Mouse (Mus musculus) A20 (cell line): ENCODE measurements at regions not wholly inside any gene's neighbourhood (a gene's known extent, or its start where the extent isn't known, plus 50 kb on each side); places are given as distances from the start of the nearest gene placed in this dataset.
"Not testable (repeated sequence)": the region's sequence is repeated elsewhere in the genome, so short reads cannot be mapped to it uniquely, and the experiment has no call there.

Experiments used
- DNase-seq: peaks from one replicate; pipeline ENCODE4 v3.0.0-alpha.2; 2011; ENCODE audit warnings: low read depth, low spot score

DNA sequence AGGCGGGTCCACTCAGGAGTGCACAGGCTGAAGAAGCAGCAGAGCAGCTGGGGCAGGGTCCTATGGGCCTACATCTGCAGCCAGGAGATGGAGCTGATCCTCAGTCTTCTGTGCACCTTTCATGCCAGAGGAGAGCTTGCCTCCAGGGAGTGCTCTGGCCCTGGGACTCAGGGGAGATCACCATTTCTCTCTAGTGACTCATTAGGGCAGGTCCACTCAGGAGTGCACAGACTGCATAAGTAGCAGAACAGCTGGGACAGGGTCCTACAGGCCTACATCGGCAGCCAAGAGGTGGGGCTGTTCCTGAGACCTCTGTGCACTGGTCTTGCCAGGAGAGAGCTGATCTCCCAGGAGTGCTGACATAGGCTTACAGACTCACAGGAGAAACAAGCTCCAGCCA, 159.4 kb upstream of the Gm21897 start:
- DNase-seq: no peak

DNA sequence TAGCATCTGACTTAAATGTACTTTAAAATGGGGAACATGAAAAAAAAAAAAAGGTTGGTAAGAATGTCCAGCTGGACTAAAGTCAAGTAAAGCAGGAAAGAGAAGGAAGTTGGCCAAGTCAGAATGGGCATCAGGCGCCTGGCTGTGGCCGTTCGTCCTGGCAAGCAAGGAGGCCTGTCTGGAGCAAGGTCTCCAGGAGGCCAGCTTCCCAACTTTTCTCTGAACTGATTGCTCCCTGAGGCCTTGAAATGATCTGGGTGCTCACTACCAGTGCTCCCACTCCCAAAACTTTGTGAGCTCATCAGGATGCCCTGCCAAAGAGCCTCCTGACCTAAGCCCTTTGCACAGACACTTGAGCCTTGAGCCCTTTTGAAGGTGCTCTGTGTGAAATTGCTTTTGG, 141.7 kb upstream of the Gm21897 start:
- DNase-seq: no peak

DNA sequence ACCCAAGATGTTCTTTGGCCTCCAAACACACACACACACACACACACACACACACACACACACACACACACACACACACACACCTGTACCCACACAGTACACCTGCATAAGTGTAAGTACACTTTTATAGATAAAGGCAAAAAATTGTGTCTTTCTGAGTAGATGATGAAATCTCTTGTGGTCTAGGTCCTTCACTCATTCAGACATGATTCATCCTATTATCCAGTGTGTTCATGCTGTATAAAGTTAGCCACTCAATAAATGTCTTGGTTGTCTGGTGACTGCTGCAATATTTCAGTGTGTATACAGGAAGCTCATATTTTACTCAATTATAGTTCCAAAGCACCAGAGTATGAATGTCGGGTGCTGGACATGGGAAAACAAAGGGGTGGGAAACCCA, 131.5 kb upstream of the Gm21897 start:
- no peak for DNase-seq

DNA sequence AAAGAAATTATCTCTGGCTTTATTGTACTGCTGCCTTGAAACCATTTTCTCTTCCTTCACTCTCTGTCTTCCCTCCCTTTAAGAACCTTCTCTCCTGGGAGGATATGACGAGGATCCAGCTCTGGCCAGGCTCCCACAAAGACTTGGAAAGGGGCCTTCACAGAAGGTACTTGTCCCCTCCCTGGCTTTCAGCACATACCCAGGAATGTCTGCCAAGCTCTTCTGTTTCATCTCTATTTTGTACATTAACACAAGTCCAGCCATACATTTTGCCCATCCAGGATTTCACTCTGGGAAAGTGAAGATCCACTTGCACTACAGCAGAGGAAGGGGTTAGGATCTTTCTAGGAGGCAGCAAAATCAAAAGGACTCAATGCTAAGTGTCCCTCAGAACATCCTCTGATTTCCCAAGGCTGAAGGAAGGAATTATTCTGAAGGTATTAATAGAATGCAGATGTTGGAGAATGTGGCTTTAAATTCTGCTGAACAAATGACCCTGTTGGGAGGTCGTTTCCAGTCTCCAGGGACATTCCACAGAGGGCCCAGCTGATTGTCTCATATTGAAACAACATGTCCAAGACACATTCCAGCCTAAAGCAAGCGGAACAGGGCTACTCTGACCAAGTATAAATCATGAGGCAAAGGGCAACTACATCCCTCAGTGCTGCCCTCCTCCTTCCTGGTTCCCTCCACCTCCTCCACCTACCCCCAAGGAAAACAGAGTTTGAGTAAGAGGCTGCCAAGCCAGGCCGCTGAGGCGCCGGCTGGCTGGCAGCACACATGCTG, 122.1 kb upstream of the Gm21897 start:
- no peak for DNase-seq

DNA sequence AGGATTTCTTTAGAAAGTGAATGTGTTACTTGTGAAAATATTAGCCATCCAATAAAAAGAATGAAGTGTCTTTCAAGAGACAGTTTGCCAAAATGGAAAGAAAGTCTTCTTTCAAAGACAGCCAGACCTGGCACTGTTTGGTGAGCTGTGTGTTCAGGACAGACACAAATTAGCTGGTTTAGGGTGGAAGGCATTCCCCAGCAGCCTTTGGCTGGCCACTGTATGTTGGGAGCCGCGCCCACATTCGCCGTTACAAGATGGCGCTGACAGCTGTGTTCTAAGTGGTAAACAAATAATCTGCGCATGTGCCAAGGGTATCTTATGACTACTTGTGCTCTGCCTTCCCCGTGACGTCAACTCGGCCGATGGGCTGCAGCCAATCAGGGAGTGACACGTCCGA, 121.3 kb upstream of the Gm21897 start:
- DNase-seq: not testable (repeated sequence)

DNA sequence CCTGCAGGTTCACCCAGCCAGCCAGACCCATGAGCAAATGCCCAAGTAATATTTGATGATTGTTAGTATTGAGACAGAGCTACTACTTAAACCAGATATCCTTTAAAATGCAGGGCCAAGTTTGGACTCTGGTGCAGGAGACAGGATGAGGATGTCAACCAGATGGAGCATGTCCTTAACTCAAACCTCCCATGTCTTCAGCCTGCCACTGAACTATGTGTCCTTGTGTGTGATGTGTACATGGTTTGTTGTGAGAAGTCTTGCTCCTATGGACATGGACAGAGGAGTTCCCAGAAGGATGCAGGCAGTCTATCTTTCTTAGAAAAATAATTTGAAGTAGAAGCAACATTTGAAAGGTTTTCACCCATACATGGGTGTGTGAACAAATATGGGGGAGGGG, 120.4 kb upstream of the Gm21897 start:
- DNase-seq: no peak

DNA sequence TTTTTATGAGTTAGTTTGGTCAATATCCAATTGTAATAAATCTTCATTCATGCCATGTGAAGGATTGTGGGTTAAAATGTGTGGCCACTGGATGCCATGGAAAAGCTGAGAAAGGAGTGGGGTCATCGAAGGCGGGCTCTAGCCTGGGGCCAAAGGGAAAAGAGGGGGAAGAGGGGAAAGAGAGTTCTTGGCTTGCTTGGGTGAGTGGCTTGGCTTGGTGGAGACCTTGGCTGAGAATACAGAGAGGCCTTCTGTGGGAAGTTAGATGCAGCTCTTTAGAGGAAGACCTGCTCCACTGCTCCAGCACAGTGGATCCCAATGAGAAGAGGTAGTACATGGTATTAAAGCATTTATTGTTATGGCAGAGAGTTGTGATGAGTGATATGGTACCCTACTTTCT, 101.3 kb upstream of the Gm21897 start:
- DNase-seq: no peak

DNA sequence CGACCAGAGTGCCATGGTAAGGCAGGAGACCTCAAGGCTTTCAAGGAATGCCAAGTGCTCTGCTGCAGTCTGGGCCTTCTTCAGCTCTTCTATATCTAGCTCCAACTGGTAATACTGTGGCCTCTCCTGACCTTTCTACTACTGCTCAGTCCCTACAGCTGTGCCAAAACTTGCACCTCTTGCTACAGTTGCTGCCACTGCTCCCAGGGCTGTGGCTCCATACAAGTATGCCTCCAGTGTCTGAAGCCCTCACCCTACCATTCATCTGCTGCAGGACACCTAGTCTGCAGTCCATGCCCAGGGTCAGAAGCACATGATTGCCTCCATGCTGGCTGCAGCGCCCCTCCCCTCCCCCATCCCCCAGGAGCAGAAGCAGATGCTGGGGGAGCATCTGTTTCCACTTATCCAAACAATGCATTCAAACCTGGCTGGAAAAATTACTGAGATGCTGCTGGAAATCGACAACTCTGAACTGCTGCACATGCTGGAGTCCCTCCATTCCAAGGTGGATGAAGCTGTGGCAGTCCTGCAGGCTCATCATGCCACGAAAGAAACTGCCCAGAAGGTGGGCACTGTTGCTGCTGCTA, 96.2 kb upstream of the Gm21897 start:
- DNase-seq: no peak

DNA sequence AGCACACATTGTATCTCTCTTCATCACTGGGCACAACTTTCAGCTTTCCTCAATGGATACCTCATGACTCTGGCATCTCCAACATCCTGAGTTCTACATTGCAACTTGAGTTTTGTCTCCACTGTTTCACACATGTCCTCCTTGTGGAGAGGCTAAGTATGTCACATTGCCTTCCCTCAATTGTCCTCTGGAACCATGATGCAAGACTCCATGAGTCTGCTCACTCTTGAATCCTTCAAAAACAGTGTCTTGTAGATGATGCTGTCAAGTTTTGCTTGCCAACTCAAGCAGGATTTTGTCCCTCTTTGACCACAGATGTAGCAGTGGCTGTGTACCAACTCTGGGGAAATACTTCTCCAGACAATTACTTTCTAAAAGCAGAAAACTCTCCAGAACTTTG, 79.4 kb upstream of the Gm21897 start:
- DNase-seq: no peak

DNA sequence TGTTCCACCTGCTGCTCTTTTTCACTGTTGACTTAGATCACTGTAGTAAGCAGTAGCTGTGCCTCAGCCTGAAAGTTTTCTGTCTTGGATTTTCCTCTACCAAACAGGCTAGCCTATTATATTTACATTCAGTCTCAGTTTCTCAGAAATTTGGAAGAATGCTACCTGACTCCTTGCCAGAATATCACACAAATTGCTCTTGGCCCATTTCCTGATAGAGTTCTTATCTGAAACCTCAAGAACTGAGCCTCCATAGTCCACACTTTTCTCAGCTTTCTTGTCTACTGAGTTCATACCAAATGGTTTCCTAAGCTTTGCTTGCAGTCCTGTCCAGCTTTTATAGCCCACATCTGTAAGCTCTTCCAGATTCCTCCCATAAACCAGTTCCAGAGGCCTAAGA, 78.8 kb upstream of the Gm21897 start:
- no peak for DNase-seq

DNA sequence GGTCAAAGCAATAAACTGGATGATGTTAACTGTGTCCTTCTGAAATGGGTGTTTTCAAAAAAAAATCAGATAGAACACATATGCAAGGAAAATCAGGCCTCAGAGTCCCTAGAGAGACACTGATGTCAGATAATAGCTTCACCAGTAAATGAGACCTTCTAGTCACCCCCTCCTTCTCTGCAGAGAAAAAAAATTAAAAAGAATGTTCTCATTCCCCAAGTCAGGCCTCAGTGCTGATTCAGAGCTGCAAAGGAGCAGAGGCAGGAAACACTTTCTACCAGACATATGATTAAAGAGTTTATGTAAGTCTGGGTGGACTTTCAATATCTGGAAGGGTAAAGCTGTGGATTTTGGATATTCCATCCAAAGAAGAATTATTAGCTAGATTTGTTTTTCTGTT, 67.1 kb upstream of the Gm21897 start:
- no peak for DNase-seq

DNA sequence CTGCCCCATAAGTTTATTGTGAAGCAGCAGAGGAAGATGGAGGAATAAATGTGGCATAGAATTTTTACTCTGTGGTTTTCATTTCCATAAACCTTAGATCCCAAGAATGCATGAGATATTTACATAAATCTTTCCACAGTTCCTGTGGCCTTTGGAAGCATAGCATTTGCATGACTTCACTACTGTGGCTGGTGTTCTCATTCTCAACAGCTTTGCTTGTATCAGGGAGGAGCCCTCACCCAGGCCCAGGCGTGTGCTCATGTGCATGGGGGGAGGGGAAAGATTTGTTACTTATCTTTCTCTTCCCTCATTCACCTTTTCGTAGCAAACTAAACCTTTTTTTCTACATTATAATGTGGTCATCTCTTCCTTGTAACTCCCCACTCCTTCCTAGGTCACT, 65.6 kb upstream of the Gm21897 start:
- no peak for DNase-seq

DNA sequence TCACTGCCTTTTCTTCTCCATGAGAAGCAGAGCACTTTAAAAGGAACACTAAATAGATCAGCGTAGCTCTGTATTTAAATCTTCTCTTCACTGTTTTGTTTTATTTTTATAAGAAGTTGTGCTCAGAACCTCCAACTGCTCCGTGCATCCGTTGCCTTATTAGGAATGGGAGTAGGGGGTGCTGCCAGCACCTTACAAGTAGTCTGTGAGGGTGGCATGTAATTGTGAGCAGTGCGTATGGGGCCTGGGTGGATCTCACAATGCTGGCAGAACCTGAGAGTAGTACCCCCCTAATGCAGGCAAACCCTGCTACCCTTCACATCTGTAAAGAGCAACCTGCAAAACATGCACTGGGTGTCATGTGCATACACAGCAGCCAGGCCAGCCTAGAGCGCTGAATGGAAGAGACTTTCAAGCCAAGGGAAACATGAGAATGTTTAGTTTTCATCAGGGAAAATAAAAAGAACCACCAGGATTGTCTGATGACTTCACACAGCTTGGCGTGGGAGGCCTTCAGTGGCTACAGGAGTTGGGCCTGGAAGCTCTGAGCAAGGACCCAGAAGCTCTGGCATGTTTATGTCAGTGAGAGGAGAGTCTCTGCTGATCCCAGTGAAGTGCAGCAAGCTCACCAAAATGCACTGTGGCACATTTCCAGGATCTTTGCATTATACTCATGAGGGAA, 64.5 kb upstream of the Gm21897 start:
- DNase-seq: no peak

DNA sequence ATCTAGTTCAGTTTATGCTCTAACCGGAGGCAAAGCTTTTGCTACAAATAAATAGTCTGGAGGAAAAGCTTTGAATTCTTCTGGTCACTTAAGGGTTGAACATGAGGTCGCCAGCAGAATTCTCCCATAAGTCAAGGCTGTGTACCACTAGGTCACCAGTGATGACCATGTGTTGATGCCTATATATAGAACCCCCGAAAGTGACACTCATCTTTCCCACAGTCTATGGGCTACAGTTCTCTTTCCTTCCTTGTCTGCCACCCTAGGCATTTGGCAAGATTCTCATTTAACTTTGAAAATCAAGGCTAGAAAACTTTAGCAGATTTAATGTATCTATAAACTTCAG, 63.9 kb upstream of the Gm21897 start:
- DNase-seq: no peak

DNA sequence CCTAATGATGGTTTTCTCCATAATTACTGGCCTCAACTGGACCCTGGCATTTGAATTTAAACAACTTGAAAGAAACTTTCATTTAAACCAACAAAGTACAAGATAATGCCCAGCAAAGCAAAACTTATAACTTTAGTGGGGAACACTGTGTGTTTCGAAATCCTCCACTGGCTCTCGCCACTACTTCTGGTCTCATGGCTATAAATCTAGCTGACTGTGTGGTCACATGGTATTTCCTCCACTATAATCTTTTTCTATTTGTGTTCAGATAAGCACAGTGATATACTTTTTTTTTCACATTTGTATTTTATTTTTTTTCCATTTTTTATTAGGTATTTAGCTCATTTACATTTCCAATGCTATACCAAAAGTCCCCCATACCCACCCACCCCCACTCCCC, 62.6 kb upstream of the Gm21897 start:
- no peak for DNase-seq

DNA sequence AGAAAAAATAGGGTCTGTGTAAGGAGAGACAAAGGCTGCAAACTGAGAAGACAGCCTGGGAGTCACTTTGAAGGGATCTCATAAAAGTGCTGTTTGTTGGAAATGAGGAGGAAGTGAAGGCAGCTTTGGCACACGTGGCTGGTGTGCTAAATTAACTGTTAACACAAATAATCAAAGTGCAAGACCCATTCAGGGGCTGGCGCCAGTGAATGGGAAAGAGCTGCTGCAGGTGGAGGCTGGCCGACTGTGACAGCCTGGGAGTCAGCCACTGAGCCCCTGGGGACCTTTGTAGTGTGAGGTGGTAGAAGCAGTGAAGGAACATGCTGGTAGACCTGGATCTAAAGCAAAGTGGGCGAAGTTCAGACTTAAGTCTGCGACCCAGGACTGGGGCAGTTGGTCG, 57.8 kb upstream of the Gm21897 start:
- no peak for DNase-seq

DNA sequence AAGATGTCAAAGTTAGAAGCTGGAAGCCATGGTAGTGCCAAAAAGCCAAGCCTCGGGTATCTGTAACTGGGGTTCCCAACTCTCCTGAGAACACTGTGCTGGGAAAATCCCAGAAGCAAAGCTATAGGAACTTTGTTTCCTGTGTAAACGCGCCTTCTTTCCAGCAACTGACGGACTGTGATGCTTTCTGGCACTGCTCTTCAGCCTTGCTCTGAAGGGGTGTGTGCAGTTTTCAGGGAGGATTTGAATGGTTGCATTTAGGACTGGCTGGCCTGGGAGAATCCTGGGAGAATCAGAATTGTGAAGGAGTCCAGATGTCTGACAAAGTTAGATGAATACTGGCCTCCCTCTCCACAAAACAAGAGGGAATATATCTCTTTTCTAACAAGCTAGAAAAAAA, 57.2 kb upstream of the Gm21897 start:
- DNase-seq: no peak
